Mouse (Mus musculus): ENCODE data around the gene Arcn1. TPM values are rescaled to one million over a fixed set of nuclear protein-coding genes. Genes with fewer than 3 reads are reported as not detected.
A peak's percentile ranks its signal among the peaks of the same experiment; 100 is the strongest.

Gene Arcn1
- polyA plus RNA-seq, 1 experiment from 2014 or later = 142 TPM

DNA sequence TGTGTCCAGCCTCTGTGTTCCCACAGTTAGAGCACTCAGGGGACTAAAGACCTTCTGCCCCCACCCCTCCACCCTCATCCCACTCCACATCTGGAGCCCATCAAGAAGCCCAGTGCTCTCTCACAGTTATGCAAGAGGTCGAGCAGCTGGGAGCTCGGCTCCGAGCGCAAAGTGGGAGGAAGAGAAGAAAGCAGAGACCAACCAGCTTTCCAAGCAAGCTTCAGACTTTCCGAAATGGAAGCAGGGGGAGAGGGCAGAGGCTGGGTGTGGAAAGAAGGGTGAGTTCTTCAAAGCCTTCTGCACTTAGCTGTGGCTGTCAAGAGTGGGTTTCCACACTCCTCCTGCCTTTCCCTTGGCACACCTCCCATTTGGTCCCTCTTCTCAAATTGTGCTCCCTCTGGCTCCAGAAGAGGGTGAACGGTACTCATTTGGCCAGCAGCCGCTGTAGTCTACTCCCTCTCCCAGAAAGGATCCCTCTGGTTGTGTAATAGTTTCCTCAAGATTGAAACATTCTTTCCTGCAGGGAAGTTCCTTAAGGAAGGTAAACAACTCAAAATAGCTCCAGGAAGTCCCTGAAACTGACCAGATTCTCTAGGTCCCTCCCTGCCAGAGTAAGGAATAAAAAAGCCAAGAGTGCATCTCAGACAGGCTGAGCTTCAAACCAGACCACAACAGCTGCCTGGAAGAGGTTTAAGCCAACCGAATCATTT, 30.2 kb downstream of the Arcn1 start:
- Histone ChIP-seq H3K4me2 (replicated peaks) (no peak overlapping the region), H3K27ac (no peak overlapping the region), H3K9me3 (no peaks in the 10 kb centered on the region), H3K4me3 (replicated peaks) (no peak overlapping the region), H3K9ac (replicated peaks) (no peak overlapping the region), H3K27me3 (peaks cover 29% of the 10 kb centered on the region), H3K4me1 (replicated peaks) (peaks cover 21% of the 10 kb centered on the region), H3K36me3 (peaks cover 11% of the 10 kb centered on the region)
- ATAC-seq = no peak
- 63% methylated on average over 8 of the region's 8 CpGs for WGBS

- Histone ChIP-seq H3K9me3 (no peaks in the 10 kb centered on the region), H3K4me2 (replicated peaks) (no peak overlapping the region), H3K36me3 (peaks cover 5% of the 10 kb centered on the region), H3K27ac (no peak overlapping the region), H3K27me3 (peaks cover 31% of the 10 kb centered on the region), H3K4me1 (replicated peaks) (peaks cover 21% of the 10 kb centered on the region), H3K4me3 (replicated peaks) (no peak overlapping the region), H3K9ac (replicated peaks) (no peak overlapping the region)
- WGBS = 78% methylated on average over 2 of the region's 2 CpGs
- no peak for ATAC-seq
Observed at GRCm38 (mm10) chr9:44736301-44736700, 31.3 kb downstream of the Arcn1 start.

- H3K9ac ChIP-seq (replicated peaks) = no peak overlapping the region
- H3K4me3 ChIP-seq (replicated peaks) = no peak overlapping the region
- peaks cover 21% of the 10 kb centered on the region for H3K4me1 ChIP-seq (replicated peaks)
- WGBS = 79% methylated on average over 6 of the region's 6 CpGs
- peaks cover under 1% of the 10 kb centered on the region; the same call in 1 of the 2 replicates for H3K36me3 ChIP-seq
- ATAC-seq = no peak
- no peak overlapping the region for H3K4me2 ChIP-seq (replicated peaks)
- H3K27me3 ChIP-seq = peaks cover 31% of the 10 kb centered on the region
- 0 out of 2 replicates have a peak overlapping the region, but pooled peaks have one; percentile 25 for H3K27ac ChIP-seq
- no peaks in the 10 kb centered on the region for H3K9me3 ChIP-seq
Observed at GRCm38 (mm10) chr9:44735886-44736285, 31.8 kb downstream of the Arcn1 start.

GRCm38 (mm10) chr9:44734524-44735494, 32.8 kb downstream of the Arcn1 start, which contains the start of gene Phldb1:
Phldb1 (minus strand) TSS chr9:44735198.
- peak within 1 kb of the TSS; percentile 75 for H3K9ac ChIP-seq (replicated peaks)
- peaks cover 31% of the 10 kb centered on the region for H3K27me3 ChIP-seq
- 1% methylated on average over 47 of the region's 47 CpGs for WGBS
- no peaks in the 10 kb centered on the region for H3K36me3 ChIP-seq
- peak within 1 kb of the TSS; percentile 100 for H3K4me2 ChIP-seq (replicated peaks)
- ATAC-seq = peak; percentile 81
- peak within 1 kb of the TSS; percentile 63 for H3K4me3 ChIP-seq (replicated peaks)
- peak within 1 kb of the TSS; percentile 25; the same call in 1 of the 2 replicates for H3K27ac ChIP-seq
- peaks cover 21% of the 10 kb centered on the region for H3K4me1 ChIP-seq (replicated peaks)
- no peaks in the 10 kb centered on the region for H3K9me3 ChIP-seq

- ATAC-seq = peak; percentile 57
- H3K27me3 ChIP-seq = peaks cover 31% of the 10 kb centered on the region
- 1% methylated on average over 77 of the region's 79 CpGs for WGBS
- peak overlapping the region; percentile 45; the same call in 1 of the 2 replicates for H3K27ac ChIP-seq
- H3K36me3 ChIP-seq = no peaks in the 10 kb centered on the region
- H3K9ac ChIP-seq (replicated peaks) = peak overlapping the region; percentile 75
- peaks cover 21% of the 10 kb centered on the region for H3K4me1 ChIP-seq (replicated peaks)
- H3K4me3 ChIP-seq (replicated peaks) = peak overlapping the region; percentile 63
- no peaks in the 10 kb centered on the region for H3K9me3 ChIP-seq
- peak overlapping the region; percentile 100 for H3K4me2 ChIP-seq (replicated peaks)
Observed at GRCm38 (mm10) chr9:44733671-44734523, 33.7 kb downstream of the Arcn1 start.

DNA sequence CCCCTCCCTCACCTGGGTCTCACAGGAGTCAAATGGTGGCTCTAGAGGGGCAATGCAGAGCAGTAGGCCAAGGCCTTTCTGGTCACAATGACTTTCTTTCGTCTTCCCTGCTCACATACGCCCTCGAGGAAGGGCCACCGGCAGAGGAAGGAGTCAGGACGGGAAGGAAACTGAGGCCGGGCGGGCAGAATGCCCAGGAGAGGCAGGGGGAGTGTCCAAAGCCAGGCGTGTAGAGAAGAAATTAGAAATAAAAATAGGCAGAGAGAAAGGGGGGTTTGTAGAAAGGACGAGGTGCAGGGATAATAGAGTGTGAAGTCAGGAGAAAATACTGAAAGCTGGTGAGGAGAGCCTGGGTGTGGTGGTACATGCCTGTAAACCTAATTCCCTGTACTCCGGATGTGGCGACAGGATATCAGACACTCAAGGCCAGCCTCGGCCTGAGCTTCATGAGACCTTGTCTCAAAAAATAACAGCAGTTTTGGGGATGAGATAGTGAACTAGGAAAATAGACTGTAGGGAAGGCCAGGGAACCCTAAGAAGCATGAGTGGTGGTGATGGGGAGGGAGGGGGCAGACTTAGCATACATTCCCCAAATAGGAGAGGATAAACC, 34.6 kb downstream of the Arcn1 start:
- 51% methylated on average over 12 of the region's 12 CpGs for WGBS
- Histone ChIP-seq H3K36me3 (no peaks in the 10 kb centered on the region), H3K9me3 (no peaks in the 10 kb centered on the region), H3K4me1 (replicated peaks) (peaks cover 21% of the 10 kb centered on the region), H3K9ac (replicated peaks) (peak overlapping the region; percentile 75; the same call in 1 of the 2 replicates), H3K27ac (peak overlapping the region; percentile 45; the same call in 1 of the 2 replicates), H3K27me3 (peaks cover 31% of the 10 kb centered on the region), H3K4me3 (replicated peaks) (peak overlapping the region; percentile 63), H3K4me2 (replicated peaks) (peak overlapping the region; percentile 100)
- no peak for ATAC-seq

DNA sequence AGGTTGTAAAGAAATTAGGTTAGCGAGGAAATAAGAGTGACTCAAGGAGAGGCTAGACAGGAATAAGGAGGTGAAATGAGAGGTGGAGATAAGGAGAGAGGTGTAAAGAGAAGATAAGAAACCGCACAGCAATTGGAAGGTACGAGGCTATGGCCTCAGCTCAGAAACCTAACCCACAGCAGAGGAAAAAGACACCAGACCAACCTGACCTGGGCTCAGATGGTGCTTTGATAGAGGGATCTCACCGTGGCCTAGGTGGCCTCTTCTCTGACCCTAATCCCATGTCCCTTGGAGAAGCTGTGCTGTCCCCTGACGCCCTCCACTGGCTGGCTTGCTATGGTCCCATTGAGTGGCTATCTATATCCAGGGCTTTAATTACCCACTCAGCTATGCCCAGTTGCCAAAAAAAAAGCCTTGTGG, 35.5 kb downstream of the Arcn1 start:
- peaks cover 31% of the 10 kb centered on the region for H3K27me3 ChIP-seq
- no peak overlapping the region for H3K9ac ChIP-seq (replicated peaks)
- no peak overlapping the region for H3K4me3 ChIP-seq (replicated peaks)
- 71% methylated on average over 5 of the region's 5 CpGs for WGBS
- H3K27ac ChIP-seq = no peak overlapping the region
- H3K9me3 ChIP-seq = no peaks in the 10 kb centered on the region
- ATAC-seq = no peak
- H3K4me1 ChIP-seq (replicated peaks) = peaks cover 25% of the 10 kb centered on the region
- H3K4me2 ChIP-seq (replicated peaks) = 0 out of 2 replicates have a peak overlapping the region, but pooled peaks have one; percentile 100
- H3K36me3 ChIP-seq = no peaks in the 10 kb centered on the region

GRCm38 (mm10) chr9:44727441-44727840, 40.2 kb downstream of the Arcn1 start:
- Histone ChIP-seq H3K27ac (no peak overlapping the region), H3K9me3 (no peaks in the 10 kb centered on the region), H3K4me1 (replicated peaks) (peaks cover 51% of the 10 kb centered on the region), H3K4me3 (replicated peaks) (no peak overlapping the region), H3K36me3 (no peaks in the 10 kb centered on the region), H3K27me3 (peaks cover 3% of the 10 kb centered on the region), H3K4me2 (replicated peaks) (no peak overlapping the region), H3K9ac (replicated peaks) (no peak overlapping the region)
- 51% methylated on average over 5 of the region's 5 CpGs for WGBS
- ATAC-seq = no peak

- Histone ChIP-seq H3K9me3 (no peaks in the 10 kb centered on the region), H3K9ac (replicated peaks) (0 out of 2 replicates have a peak overlapping the region, but pooled peaks have one; percentile 0), H3K36me3 (no peaks in the 10 kb centered on the region), H3K4me2 (replicated peaks) (no peak overlapping the region; the same call in 1 of the 2 replicates), H3K27me3 (no peaks in the 10 kb centered on the region), H3K27ac (peak overlapping the region; percentile 49; the same call in 1 of the 2 replicates), H3K4me3 (replicated peaks) (no peak overlapping the region), H3K4me1 (replicated peaks) (peaks cover 60% of the 10 kb centered on the region)
- WGBS = 40% methylated on average over 10 of the region's 10 CpGs
- peak; percentile 13; the same call in 1 of the 2 replicates for ATAC-seq
Observed at GRCm38 (mm10) chr9:44726431-44727146, 41.1 kb downstream of the Arcn1 start.

DNA sequence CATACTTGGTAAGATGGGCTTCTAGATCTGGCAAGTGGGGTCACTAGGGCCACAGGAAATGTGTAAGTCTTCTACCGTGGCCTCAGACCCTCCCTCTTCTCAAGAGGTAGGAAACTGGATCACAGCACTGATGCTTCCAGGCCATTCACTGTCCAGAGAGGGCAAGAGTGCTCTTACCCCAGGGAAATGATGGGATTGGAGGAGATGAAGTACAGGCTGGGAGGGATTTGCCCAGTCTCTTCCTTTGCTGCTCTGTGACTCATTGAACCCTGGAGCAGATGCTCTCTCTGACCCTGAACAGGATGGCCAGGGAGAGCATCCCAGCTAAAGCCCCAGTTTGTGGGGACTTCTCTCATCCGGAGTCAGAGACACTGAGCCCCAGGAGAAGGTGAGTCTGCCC, 43.0 kb downstream of the Arcn1 start:
- peaks cover 72% of the 10 kb centered on the region for H3K4me1 ChIP-seq (replicated peaks)
- H3K27ac ChIP-seq = peak overlapping the region; percentile 64
- WGBS = 48% methylated on average over 2 of the region's 2 CpGs

More for the DNA sequence above, 43.0 kb downstream of the Arcn1 start:
- no peaks in the 10 kb centered on the region for H3K36me3 ChIP-seq
- no peaks in the 10 kb centered on the region for H3K27me3 ChIP-seq
- H3K9me3 ChIP-seq = no peaks in the 10 kb centered on the region
- no peak overlapping the region for H3K4me2 ChIP-seq (replicated peaks)
- H3K9ac ChIP-seq (replicated peaks) = peak overlapping the region; percentile 36; the same call in 1 of the 2 replicates
- ATAC-seq = no peak
- H3K4me3 ChIP-seq (replicated peaks) = no peak overlapping the region
